Mouse (Mus musculus): ENCODE measurements around the gene Gm20695. TPM values are rescaled to one million over a fixed set of nuclear protein-coding genes. Genes with fewer than 3 reads are reported as not detected.
"Not testable (repeated sequence)": the region's sequence is repeated elsewhere in the genome, so short reads cannot be mapped to it uniquely, and the experiment has no call there.

Gene Gm20695
- polyA plus RNA-seq (2012; rRNA removed): 0.45 and 0.54 TPM in 2 replicates

DNA sequence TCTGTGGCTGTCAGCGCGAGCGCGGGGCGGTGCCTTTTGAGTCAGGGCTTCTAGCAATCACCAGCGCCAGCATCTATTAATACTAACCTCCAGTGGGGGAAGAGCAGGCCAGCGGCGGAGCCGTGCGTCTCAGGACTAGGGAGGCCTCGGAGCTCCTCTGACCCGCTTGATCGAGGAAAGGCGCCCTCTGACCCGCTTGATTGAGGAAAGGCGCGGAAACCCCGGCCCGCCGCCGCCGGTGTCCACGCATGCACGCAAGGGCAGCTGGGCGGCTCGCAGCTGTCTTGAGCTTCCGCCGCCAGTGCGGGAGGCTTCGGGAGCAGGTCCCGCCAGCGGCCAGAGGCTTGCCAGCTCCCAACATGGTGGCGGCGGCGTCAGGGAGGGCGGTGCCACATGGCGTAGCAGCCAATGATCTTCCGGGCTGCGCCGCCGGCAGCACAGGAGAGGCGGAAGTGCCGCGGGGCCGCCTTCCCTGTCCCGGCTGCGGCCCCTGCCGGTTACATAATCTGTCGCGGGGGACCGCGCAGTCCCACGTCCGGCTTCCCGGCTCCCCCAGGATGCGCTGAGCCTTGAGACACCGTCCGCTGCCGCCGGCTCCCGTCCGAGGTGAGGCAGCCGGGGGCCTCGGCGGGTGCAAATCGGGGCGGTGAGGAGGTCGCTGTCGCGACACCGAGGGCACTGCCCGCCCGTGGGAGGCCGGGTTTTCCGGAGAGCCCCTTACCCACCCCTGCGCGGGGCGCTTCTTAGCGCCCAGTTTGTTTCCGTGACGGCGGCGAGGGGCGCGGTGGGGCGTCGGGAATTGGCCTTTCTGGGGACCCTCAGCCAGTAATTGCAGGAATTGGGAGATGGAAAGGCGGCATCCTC lies at the start of gene Gm20695, which contains the start of gene Zfp597:
Gene Gm20695, plus strand, starts transcription at position 448 of the 864 bp plus-strand sequence.
Gene Zfp597, minus strand, starts transcription at position 361 of the 864 bp plus-strand sequence.
- TF ChIP-seq POLR2A (IDR thresholded peaks at IDR 0.05; ENCODE audit: extremely low read depth, insufficient read depth, low read length) (0 out of 2 replicates have a peak, but pooled peaks have one; percentile 52), CTCF (IDR thresholded peaks at IDR 0.05; ENCODE audit: extremely low read depth, insufficient read depth, low read length) (no peak)
- H3K27ac ChIP-seq (ENCODE audit: insufficient read depth, low read length): peak within 1 kb of the TSS; percentile 99
- H3K4me1 ChIP-seq (ENCODE audit: control insufficient read depth, insufficient read depth, low read length): peaks cover 5% of the 10 kb centered on the region

DNA sequence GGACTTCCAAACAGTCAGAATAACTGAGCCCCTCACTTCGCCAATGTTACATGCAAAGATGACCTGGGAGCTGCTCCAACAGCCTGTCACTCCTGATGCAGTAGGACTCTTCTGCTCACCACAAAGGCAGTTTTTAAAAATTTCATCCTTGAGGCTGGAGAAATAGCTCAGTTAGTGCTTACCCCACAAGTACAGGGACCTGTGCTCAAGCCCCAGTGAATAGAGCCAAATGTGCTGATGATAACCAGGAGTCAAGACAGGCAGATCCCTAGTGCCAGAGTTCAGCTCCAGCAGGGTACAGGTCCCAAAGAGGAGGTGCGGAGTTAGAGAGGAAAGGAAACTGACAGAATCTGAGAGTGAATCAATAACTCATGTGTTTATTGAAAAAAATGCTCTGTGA lies 49.0 kb upstream of the Gm20695 start:
- no peak overlapping the region for H3K4me3 ChIP-seq (ENCODE audit: insufficient read depth, low read length)
- H3K27ac ChIP-seq (ENCODE audit: insufficient read depth, low read length): no peak overlapping the region
- TF ChIP-seq CTCF (IDR thresholded peaks at IDR 0.05; ENCODE audit: extremely low read depth, insufficient read depth, low read length): no peak
- no peak for TF ChIP-seq POLR2A (IDR thresholded peaks at IDR 0.05; ENCODE audit: extremely low read depth, insufficient read depth, low read length)
- H3K4me1 ChIP-seq (ENCODE audit: control insufficient read depth, insufficient read depth, low read length): no peaks in the 10 kb centered on the region

More for the DNA sequence above, at the start of gene Gm20695, which contains the start of gene Zfp597:
- peak within 1 kb of the TSS; percentile 85 for H3K4me3 ChIP-seq (ENCODE audit: insufficient read depth, low read length)

DNA sequence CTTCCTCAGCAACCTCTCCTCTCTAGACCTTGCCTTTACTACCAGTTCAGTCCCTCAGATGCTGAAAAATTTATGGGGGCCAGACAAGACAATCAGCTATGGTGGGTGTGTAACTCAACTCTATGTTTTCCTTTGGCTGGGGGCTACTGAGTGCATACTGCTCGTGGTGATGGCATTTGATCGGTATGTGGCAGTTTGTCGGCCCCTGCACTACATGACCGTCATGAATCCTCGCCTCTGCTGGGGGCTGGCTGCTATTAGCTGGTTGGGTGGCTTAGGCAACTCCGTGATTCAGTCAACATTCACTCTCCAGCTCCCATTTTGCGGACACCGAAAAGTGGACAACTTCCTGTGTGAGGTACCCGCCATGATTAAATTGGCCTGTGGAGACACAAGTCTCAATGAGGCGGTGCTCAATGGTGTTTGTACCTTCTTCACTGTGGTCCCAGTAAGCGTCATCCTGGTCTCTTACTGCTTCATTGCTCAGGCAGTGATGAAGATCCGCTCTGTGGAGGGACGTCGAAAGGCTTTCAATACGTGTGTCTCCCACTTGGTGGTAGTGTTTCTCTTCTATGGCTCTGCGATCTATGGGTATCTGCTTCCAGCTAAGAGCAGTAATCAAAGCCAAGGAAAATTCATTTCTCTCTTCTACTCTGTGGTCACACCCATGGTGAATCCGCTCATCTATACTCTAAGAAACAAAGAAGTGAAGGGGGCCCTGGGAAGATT lies 45.1 kb upstream of the Gm20695 start:
- no peaks in the 10 kb centered on the region for H3K4me1 ChIP-seq (ENCODE audit: control insufficient read depth, insufficient read depth, low read length)
- H3K27ac ChIP-seq (ENCODE audit: insufficient read depth, low read length): no peak overlapping the region
- no peak overlapping the region for H3K4me3 ChIP-seq (ENCODE audit: insufficient read depth, low read length)
- TF ChIP-seq CTCF (IDR thresholded peaks at IDR 0.05; ENCODE audit: extremely low read depth, insufficient read depth, low read length): peak; percentile 54
- TF ChIP-seq POLR2A (IDR thresholded peaks at IDR 0.05; ENCODE audit: extremely low read depth, insufficient read depth, low read length): no peak

DNA sequence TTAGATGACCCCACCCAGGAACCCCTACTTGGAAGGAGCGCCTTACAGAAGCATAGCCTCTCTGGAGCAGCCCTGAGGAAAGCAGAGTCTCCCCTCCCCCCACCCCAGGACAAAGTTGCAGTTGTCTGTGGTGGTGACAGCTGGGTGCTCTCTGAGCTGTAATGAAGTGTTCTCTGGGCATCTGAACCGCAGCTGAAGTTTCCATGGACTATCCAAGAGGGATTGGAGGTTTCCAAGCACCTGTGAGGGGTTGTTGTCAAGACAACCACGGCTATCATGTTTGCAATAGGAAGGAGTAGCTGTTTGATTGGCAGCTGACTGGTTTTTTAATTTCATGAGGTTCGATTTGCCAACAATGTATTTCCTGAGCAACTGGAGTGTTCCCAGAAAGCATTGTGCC lies 41.5 kb upstream of the Gm20695 start:
- no peaks in the 10 kb centered on the region; the same call in 1 of the 2 replicates for H3K4me1 ChIP-seq (ENCODE audit: control insufficient read depth, insufficient read depth, low read length)
- TF ChIP-seq CTCF (IDR thresholded peaks at IDR 0.05; ENCODE audit: extremely low read depth, insufficient read depth, low read length): no peak
- no peak for TF ChIP-seq POLR2A (IDR thresholded peaks at IDR 0.05; ENCODE audit: extremely low read depth, insufficient read depth, low read length)
- no peak overlapping the region for H3K4me3 ChIP-seq (ENCODE audit: insufficient read depth, low read length)
- H3K27ac ChIP-seq (ENCODE audit: insufficient read depth, low read length): no peak overlapping the region

DNA sequence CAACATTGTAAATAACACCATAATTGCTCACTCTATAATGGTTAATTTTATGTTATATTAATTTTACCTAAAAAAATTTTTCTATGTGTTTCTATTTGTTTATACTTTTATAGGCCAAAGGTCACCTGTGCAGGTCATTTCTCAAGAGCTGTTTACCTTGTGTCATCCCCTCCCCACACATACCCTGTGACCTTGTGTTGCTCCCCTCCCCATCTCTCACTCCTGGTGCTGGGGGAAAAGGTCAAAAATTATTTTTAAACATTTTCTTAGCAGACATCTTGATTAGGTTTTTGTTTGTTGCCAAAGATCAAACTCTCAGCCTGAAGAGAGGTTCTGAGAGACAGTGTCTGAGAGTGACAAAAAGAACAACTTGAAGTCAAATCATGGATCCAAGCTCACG lies 40.7 kb upstream of the Gm20695 start:
- no peak overlapping the region for H3K4me3 ChIP-seq (ENCODE audit: insufficient read depth, low read length)
- H3K4me1 ChIP-seq (ENCODE audit: control insufficient read depth, insufficient read depth, low read length): peaks cover under 1% of the 10 kb centered on the region; the same call in 1 of the 2 replicates
- H3K27ac ChIP-seq (ENCODE audit: insufficient read depth, low read length): no peak overlapping the region
- TF ChIP-seq POLR2A (IDR thresholded peaks at IDR 0.05; ENCODE audit: extremely low read depth, insufficient read depth, low read length): no peak
- no peak for TF ChIP-seq CTCF (IDR thresholded peaks at IDR 0.05; ENCODE audit: extremely low read depth, insufficient read depth, low read length)

DNA sequence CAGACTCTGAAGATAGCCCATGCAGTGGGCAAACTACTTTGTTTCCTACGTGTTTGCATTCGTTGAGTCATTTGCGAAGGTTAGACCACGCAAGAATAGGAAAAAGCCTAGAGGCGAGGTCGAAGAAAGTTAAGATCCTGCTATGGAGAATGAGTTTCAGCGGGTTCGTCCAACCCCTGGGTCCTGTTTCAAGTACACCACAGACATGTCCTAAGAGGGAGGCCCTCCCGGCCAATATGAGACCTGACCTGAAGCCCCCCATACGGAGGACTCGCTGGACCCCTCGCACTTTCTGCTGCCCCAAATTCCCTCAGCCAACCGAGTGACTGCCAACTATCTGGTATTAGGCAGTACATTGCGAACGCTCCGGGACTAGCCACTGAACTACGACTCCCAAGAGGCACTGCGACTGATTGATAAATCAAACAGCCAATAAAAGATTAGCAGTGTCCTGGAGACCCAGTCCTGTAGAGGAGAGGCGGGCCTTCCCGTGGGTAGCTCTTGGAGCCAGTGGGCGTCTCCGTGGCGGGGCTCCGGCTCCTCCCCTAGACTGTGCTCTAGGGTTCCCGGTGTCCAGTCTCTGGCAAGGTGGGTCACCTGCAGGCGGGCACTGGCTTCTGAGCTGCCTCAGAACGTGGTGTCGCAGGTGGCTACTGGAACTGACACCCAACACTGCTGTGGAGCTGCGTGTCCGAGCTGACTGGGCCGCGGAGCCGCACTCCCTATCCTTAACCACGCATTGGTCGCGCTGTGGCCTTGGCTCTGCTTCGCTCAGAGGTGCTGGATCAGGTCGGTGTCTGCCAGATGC lies 37.5 kb upstream of the Gm20695 start, which contains the start of gene Zfp174:
Gene Zfp174, plus strand, starts transcription at position 558 of the 808 bp plus-strand sequence.
- Histone ChIP-seq H3K4me3 (ENCODE audit: insufficient read depth, low read length) (peak within 1 kb of the TSS; percentile 79), H3K4me1 (ENCODE audit: control insufficient read depth, insufficient read depth, low read length) (peaks cover 4% of the 10 kb centered on the region), H3K27ac (ENCODE audit: insufficient read depth, low read length) (0 out of 2 replicates have a peak within 1 kb of the TSS, but pooled peaks have one; percentile 0)
- TF ChIP-seq CTCF (IDR thresholded peaks at IDR 0.05; ENCODE audit: extremely low read depth, insufficient read depth, low read length): no peak
- TF ChIP-seq POLR2A (IDR thresholded peaks at IDR 0.05; ENCODE audit: extremely low read depth, insufficient read depth, low read length): peak; percentile 78

DNA sequence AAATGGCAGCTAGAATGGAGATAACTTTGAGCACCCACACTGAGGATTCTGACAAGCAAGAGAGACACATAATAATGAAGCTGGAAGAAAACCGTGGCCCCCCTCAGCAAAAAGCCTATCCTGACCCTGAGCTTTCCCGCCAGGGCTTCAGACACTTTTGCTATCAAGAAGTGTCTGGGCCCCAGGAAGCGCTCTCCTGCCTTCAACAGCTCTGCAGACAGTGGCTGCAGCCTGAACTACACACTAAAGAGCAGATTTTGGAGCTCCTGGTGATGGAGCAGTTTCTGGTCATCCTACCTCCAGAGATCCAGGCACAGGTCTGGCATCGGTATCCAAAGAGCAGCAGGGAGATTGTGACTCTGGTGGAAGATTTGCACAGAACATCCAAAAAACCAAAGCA lies 36.6 kb upstream of the Gm20695 start:
- Histone ChIP-seq H3K4me3 (ENCODE audit: insufficient read depth, low read length) (no peak overlapping the region; the same call in 1 of the 2 replicates), H3K4me1 (ENCODE audit: control insufficient read depth, insufficient read depth, low read length) (peaks cover 4% of the 10 kb centered on the region), H3K27ac (ENCODE audit: insufficient read depth, low read length) (no peak overlapping the region)
- TF ChIP-seq POLR2A (IDR thresholded peaks at IDR 0.05; ENCODE audit: extremely low read depth, insufficient read depth, low read length) (no peak), CTCF (IDR thresholded peaks at IDR 0.05; ENCODE audit: extremely low read depth, insufficient read depth, low read length) (no peak)

DNA sequence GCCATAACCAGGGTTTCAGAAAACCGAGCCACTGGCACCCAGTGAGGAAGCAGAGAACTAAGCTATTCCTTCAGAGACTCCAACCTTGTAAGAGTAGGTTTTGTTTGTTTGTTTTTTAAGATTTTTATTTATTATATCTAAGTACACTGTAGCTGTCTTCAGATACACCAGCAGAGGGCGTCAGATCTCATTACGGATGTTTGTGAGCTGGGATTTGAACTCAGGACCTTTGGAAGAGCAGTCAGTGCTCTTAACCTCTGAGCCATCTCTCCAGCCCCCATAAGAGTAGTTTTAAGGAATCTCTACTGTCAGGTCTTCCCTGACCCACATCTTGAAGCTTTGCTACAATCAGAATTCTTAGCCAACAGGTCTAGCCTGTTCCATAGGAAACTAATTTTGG lies 36.0 kb upstream of the Gm20695 start:
- H3K27ac ChIP-seq (ENCODE audit: insufficient read depth, low read length): no peak overlapping the region
- H3K4me3 ChIP-seq (ENCODE audit: insufficient read depth, low read length): no peak overlapping the region
- TF ChIP-seq CTCF (IDR thresholded peaks at IDR 0.05; ENCODE audit: extremely low read depth, insufficient read depth, low read length) (no peak), POLR2A (IDR thresholded peaks at IDR 0.05; ENCODE audit: extremely low read depth, insufficient read depth, low read length) (no peak)
- peaks cover 4% of the 10 kb centered on the region for H3K4me1 ChIP-seq (ENCODE audit: control insufficient read depth, insufficient read depth, low read length)

DNA sequence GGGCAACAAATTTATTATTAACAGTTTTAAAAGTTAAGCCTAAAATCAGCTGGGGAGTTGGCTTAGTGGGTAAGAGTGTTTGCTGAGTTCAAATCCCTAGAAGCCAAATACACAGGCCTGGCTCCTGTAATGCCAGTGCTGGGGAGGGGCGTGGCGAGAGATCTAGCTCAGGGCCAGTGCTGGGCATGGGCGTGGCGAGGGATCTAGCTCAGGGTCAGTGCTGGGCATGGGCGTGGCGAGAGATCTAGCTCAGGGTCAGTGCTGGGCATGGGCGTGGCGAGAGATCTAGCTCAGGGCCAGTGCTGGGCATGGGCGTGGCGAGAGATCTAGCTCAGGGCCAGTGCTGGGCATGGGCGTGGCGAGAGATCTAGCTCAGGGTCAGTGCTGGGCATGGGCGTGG lies 33.1 kb upstream of the Gm20695 start:
- not testable (repeated sequence) for H3K4me3 ChIP-seq (ENCODE audit: insufficient read depth, low read length); H3K27ac ChIP-seq (ENCODE audit: insufficient read depth, low read length); H3K4me1 ChIP-seq (ENCODE audit: control insufficient read depth, insufficient read depth, low read length)

Data from cortical plate, adult 2 months (tissue).